13 mouse cellular contexts compared by ENCODE assay signal in the genomic region with DNA sequence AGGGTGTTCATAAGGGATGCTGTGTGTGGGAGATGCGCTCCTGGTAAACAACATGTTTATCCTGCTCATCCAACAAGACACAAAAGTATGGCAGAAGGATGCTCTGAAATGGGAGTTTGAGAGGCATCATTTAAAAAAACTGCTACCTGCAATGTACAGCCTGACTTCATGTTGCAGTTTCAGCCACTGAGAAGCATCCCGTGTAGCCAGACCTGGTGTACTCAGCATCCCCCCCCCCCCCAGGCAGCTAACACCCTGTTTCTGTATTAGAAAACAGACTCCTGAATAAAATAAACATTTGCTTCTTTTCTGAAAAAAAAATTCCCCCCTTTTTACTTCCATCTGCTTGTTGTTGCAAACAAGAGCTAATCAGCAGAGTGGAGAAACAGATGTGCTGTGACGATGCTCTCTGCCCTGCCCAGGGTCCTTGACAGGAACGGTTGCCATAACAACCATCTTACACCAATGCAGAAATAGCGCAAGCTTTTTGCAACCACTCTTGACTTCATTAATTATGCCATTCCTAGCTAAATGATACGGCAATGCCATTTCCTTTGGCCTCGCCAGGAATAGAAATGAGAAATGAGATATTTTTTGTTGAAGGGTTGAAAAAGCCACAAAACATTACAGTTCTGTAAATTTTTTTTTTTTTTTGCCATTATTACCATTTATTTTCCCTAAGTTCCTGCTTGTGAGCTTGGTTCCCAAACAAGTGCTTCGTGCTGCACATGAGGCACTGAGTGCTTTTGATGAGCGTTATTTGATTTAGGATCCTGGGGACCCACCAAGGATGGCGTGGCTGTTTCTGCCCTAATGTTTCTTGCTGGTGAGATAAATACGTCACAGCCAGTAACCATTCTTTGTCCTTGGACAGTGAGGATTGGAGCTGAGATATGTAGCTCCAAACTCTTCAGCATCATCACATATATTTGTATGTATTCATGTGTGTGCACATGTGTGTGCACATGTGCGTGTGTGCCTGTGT.
DNase-seq lines count a peak whose midpoint lies in the region; ATAC-seq and TF ChIP-seq lines count a peak whose summit lies in the region.
"Had no signal": no experiment of that assay in that cellular context is flagged by ENCODE, and none has a peak within 500 bp of the region (broad histone marks: within the 10 kb centered on the region; RNA-seq: fewer than 3 reads in every experiment).

No protein-coding gene starts in this region.

- TF ChIP-seq POLR2A in cortical plate, adult 2 months (IDR thresholded peaks at IDR 0.05; ENCODE audit: extremely low read depth, insufficient read depth, low read length), result no peak
- TF ChIP-seq POLR2A in kidney, adult 2 months (IDR thresholded peaks at IDR 0.05; ENCODE audit: low read depth, low read length), result no peak

- H3K4me2 ChIP-seq in hindbrain, embryonic 14.5 days (replicated peaks), result peak overlapping the region; percentile 23
- H3K4me2 ChIP-seq in neural tube, embryonic 14.5 days (ENCODE audit: low read depth, low read length), result no peak overlapping the region
- H3K4me2 ChIP-seq: limb, embryonic 12.5 days had no signal

- no peak for TF ChIP-seq CTCF in cortical plate, adult 2 months (IDR thresholded peaks at IDR 0.05; ENCODE audit: extremely low read depth, insufficient read depth, low read length)
- no peak for TF ChIP-seq CTCF in kidney, adult 2 months (conservative IDR thresholded peaks at IDR 0.05; ENCODE audit: insufficient read depth, insufficient read length, low read depth, low read length)

- no peak overlapping the region for H3K4me3 ChIP-seq in cortical plate, adult 2 months (ENCODE audit: insufficient read depth, low read length)
- H3K4me3 ChIP-seq in hindbrain, embryonic 14.5 days (replicated peaks; ENCODE audit: low read length), result no peak overlapping the region
- no peak overlapping the region for H3K4me3 ChIP-seq in neural tube, embryonic 14.5 days (ENCODE audit: low read depth, low read length)
- H3K4me3 ChIP-seq in kidney, adult 2 months (ENCODE audit: insufficient read depth, low read depth, low read length), result no peak overlapping the region
- H3K4me3 ChIP-seq: heart, embryonic 10.5 days; limb, embryonic 12.5 days had no signal

- ATAC-seq in hindbrain, embryonic 14.5 days (ENCODE audit: low FRiP score), result peak; percentile 85
- peak; percentile 84; the same call in 1 of the 2 replicates for ATAC-seq in neural tube, embryonic 14.5 days (ENCODE audit: low read depth)
- ATAC-seq in activated CD4-positive, CD25-positive, alpha-beta regulatory T cell, adult 4 months, result no peak
- ATAC-seq: CD4-positive, CD25-positive, alpha-beta regulatory T cell, adult 4 months; intestine, postnatal 0 days had no signal

- WGBS in hindbrain, embryonic 14.5 days, result 30% methylated on average over 12 of the region's 12 CpGs
- 37% methylated on average over 12 of the region's 12 CpGs for WGBS in neural tube, embryonic 14.5 days
- 58% methylated on average over 12 of the region's 12 CpGs for WGBS in kidney, adult 2 months

- H3K9ac ChIP-seq in hindbrain, embryonic 14.5 days, result 0 out of 2 replicates have a peak overlapping the region, but pooled peaks have one; percentile 6
- no peak overlapping the region for H3K9ac ChIP-seq in neural tube, embryonic 14.5 days (replicated peaks; ENCODE audit: low read depth, low read length)
- H3K9ac ChIP-seq: limb, embryonic 12.5 days had no signal

- H3K4me1 ChIP-seq in cortical plate, adult 2 months (ENCODE audit: control insufficient read depth, insufficient read depth, low read length), result no peaks in the 10 kb centered on the region; the same call in 1 of the 2 replicates
- H3K4me1 ChIP-seq in hindbrain, embryonic 14.5 days (replicated peaks; ENCODE audit: control insufficient read depth, insufficient read depth, low read length), result peaks cover 20% of the 10 kb centered on the region
- H3K4me1 ChIP-seq in neural tube, embryonic 14.5 days (ENCODE audit: control insufficient read depth, insufficient read depth, low read length), result peaks cover 5% of the 10 kb centered on the region; the same call in 1 of the 2 replicates
- H3K4me1 ChIP-seq in kidney, adult 2 months (ENCODE audit: control insufficient read depth, insufficient read depth, low read length), result no peaks in the 10 kb centered on the region

- no peaks in the 10 kb centered on the region for H3K27me3 ChIP-seq in hindbrain, embryonic 14.5 days (ENCODE audit: control insufficient read depth, insufficient read depth, low read length)
- H3K27me3 ChIP-seq in neural tube, embryonic 14.5 days (ENCODE audit: control insufficient read depth, insufficient read depth, low read length), result no peaks in the 10 kb centered on the region
- H3K27me3 ChIP-seq in kidney, adult 2 months (replicated peaks; ENCODE audit: control insufficient read depth, insufficient read depth, low read length), result no peaks in the 10 kb centered on the region
- H3K27me3 ChIP-seq: limb, embryonic 12.5 days had no signal

- peak overlapping the region; percentile 48; the same call in 1 of the 2 replicates for H3K27ac ChIP-seq in cortical plate, adult 2 months (ENCODE audit: insufficient read depth, low read length)
- peak overlapping the region; percentile 89 for H3K27ac ChIP-seq in hindbrain, embryonic 14.5 days
- H3K27ac ChIP-seq in neural tube, embryonic 14.5 days (ENCODE audit: low read depth, low read length), result peak overlapping the region; percentile 52
- no peak overlapping the region for H3K27ac ChIP-seq in kidney, adult 2 months (ENCODE audit: insufficient read depth, low read depth, low read length)
- H3K27ac ChIP-seq: heart, embryonic 10.5 days; limb, embryonic 12.5 days had no signal

- DNase-seq in layer of hippocampus, adult 11-12 months (ENCODE audit: low spot score), result peak; percentile 42
- DNase-seq in layer of hippocampus, postnatal 36 days, result no peak
- DNase-seq in hindbrain, embryonic 14.5 days (ENCODE audit: low spot score), result peak; percentile 74
- DNase-seq in gastrocnemius, adult 8-10 months (ENCODE audit: low spot score in 2 of 2), result no peak
- DNase-seq in kidney, adult 2 months, result no peak
- DNase-seq: right cerebral cortex, postnatal 25 days had no signal

- H3K36me3 ChIP-seq in hindbrain, embryonic 14.5 days (replicated peaks; ENCODE audit: control insufficient read depth, insufficient read depth), result no peaks in the 10 kb centered on the region
- H3K36me3 ChIP-seq in neural tube, embryonic 14.5 days (ENCODE audit: control insufficient read depth, insufficient read depth, low read length), result no peaks in the 10 kb centered on the region
- H3K36me3 ChIP-seq in kidney, adult 2 months (ENCODE audit: control insufficient read depth, insufficient read depth, low read length), result no peaks in the 10 kb centered on the region
- H3K36me3 ChIP-seq: heart, embryonic 10.5 days; limb, embryonic 12.5 days had no signal

- no peaks in the 10 kb centered on the region for H3K9me3 ChIP-seq in hindbrain, embryonic 14.5 days (ENCODE audit: control insufficient read depth, low read length)
- no peaks in the 10 kb centered on the region for H3K9me3 ChIP-seq in neural tube, embryonic 14.5 days (ENCODE audit: control insufficient read depth, low read length)
- H3K9me3 ChIP-seq: heart, embryonic 10.5 days; limb, embryonic 12.5 days had no signal

Comparison
In these comparisons a context has a peak if more than half of its experiments do, and no peak if none do; other contexts are left out.
1. DNase-seq: peak in layer of hippocampus, adult 11-12 months (single experiment) and hindbrain, embryonic 14.5 days (single experiment); none in layer of hippocampus, postnatal 36 days (0 of 2), gastrocnemius, adult 8-10 months (0 of 2) and kidney, adult 2 months (single experiment).